Mouse (Mus musculus): Measurements from ENCODE around the gene Gm17545.
"Not testable (repeated sequence)": the region's sequence is repeated elsewhere in the genome, so short reads cannot be mapped to it uniquely, and the experiment has no call there.

Gm17545 gene

DNA sequence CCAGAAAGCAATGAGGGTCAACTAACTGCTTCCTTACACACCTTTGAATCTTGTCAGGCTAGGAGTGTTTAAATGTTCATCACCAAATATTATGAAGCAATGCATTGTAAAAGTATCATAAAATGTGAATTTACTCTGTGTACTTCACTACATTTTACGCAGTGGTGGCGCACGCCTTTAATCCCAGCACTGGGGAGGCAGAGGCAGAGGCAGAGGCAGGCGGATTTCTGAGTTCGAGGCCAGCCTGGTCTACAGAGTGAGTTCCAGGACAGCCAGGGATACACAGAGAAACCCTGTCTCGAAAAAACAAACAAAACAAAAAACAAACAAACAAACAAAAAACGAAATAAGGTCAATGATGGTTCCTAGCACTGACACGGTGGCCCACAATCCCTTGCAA, at the start of gene Gm17545:
Gm17545 (plus strand) TSS at position 301 of the 400 bp plus-strand sequence.
- DNase-seq (ENCODE audit: low read depth, low spot score) = not testable (repeated sequence)

DNA sequence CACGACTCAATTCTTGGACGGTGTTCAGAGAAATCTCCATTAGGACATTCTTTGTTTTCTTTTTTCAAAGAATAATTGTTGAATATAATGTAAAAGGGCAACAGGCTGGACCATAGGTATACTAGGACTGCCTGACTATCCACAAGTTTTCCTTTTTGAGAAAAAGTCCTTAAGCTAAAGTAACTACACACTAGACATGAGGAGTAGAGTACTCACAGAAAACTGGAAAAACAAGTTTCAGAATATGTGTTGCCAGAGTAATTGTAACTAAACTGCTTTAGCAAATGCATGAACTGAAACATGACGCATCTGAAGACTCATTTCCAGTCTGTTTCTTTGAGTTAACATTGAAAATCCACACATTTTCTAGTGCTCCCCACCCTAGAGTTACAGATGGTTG, 48.7 kb upstream of the Gm17545 start:
- no peak for DNase-seq (ENCODE audit: low read depth, low spot score)

GRCm38 (mm10) chr9:22407633-22408032, 46.5 kb upstream of the Gm17545 start:
- not testable (repeated sequence) for DNase-seq (ENCODE audit: low read depth, low spot score)

DNA sequence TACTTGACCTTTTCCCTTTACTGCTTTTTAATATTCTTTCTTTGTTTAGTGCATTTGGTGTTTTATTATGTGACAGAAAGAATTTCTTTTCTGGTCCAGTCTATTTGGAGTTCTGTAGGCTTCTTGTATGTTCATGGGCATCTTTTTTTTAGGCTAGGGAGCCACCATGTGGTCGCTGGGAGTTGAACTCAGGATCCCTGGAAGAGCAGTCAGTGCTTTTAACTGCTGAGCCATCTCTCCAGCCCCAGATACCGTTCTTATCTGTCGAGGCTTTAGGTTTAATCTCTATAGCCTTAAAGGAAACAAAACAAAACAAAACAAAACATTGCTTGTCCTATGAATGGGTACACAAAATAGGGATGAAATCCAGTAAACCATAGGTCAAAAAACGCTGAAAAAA, 45.7 kb upstream of the Gm17545 start:
- DNase-seq (ENCODE audit: low read depth, low spot score) = not testable (repeated sequence)

- DNase-seq (ENCODE audit: low read depth, low spot score) = no peak
Observed at GRCm38 (mm10) chr9:22409501-22409900, 44.6 kb upstream of the Gm17545 start.

DNA sequence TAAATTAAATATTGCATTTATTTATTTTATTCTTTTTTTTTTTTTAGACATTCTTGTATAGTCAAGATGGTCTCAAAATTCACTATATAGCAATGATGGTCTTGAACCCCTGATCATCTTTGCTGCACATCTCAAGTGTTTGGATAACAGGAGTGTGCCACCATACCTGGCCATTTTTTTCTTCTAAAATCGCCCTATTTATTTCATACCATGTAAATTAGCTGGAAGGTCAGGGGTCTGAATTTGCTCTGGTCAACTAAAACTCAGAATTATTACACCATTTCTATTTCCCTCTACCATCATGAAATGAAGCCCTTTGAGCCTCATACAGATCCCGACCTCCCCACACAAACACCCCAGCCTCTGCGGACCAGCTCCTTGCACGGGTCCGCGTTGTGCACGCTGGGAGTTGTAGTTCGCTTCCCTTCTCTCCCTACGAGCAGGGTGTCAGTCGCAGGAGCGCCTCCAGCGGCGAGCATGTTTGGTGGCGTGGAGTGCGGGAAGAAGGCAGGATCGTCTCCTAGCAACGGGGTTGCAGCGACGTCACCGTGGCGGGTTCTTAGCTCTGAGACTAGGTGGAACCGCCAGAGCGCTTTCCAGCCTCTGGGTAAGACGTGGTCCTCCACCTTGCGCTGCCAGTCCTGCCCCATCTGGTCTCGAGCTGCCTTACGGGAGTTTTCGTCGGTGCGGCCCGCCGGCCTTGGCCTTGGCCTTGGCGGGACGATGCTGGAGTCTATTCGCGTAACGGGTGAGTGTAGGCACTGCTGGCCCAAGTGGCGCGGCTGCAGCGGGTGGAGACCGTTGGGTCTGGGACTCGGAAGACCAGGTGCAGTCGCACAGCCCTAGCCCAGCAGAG, 42.9 kb upstream of the Gm17545 start, which contains the start of gene 9530077C05Rik:
9530077C05Rik (plus strand) TSS at position 512 of the 856 bp plus-strand sequence.
- DNase-seq (ENCODE audit: low read depth, low spot score) = peak; percentile 97

GRCm38 (mm10) chr9:22416187-22416586, 37.9 kb upstream of the Gm17545 start:
- DNase-seq (ENCODE audit: low read depth, low spot score) = no peak

- no peak for DNase-seq (ENCODE audit: low read depth, low spot score)
Observed at GRCm38 (mm10) chr9:22417547-22417946, 36.5 kb upstream of the Gm17545 start.

DNA sequence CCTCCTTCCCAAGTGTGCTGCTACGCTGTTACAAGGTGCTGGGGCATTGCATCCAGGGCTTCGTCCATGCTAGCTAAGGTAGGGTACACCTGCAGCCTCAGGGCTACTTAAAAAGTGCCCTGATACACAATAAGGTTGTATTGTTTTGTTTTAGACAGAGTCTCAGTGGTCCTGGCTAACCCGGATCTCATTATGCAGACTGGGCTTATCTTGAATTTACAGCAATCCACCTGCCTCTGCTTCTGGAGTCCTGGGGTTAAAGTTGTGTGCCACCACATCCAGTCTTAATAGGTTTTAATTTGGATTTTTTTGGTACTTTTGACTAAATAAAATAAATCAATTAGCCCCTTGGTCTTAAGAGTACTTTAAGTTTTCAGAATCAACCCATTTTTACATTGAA, 34.2 kb upstream of the Gm17545 start:
- no peak for DNase-seq (ENCODE audit: low read depth, low spot score)

GRCm38 (mm10) chr9:22420491-22420890, 33.6 kb upstream of the Gm17545 start:
- DNase-seq (ENCODE audit: low read depth, low spot score) = no peak

DNA sequence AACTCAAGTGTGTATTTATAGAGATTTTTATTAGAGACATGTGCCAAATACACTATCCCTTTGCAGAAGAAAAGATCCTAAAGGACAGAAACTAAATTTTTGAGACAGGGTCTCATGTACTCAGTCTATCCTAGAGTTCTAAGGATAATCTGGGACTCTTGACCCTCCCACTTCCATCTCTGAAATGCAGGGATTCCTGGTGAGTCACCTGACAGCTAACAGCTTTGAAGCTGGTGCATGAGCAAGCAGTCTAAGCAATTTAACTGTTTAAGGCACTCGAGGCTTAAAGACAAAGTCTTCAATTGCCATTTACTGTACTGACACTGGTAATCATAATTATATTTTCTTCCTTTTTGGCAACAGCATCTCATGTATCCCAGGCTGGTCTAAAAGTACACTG, 31.5 kb upstream of the Gm17545 start:
- no peak for DNase-seq (ENCODE audit: low read depth, low spot score)

GRCm38 (mm10) chr9:22423507-22423906, 30.6 kb upstream of the Gm17545 start:
- DNase-seq (ENCODE audit: low read depth, low spot score) = no peak

- DNase-seq (ENCODE audit: low read depth, low spot score) = no peak
Observed at GRCm38 (mm10) chr9:22424196-22424595, 29.9 kb upstream of the Gm17545 start.

GRCm38 (mm10) chr9:22424719-22425118, 29.4 kb upstream of the Gm17545 start:
- no peak for DNase-seq (ENCODE audit: low read depth, low spot score)

GRCm38 (mm10) chr9:22428028-22428665, 25.9 kb upstream of the Gm17545 start:
- DNase-seq (ENCODE audit: low read depth, low spot score) = no peak

- DNase-seq (ENCODE audit: low read depth, low spot score) = no peak
Observed at GRCm38 (mm10) chr9:22428666-22429410, 25.3 kb upstream of the Gm17545 start.

- no peak for DNase-seq (ENCODE audit: low read depth, low spot score)
Observed at GRCm38 (mm10) chr9:22429533-22430241, 24.4 kb upstream of the Gm17545 start.

- DNase-seq (ENCODE audit: low read depth, low spot score) = no peak
Observed at GRCm38 (mm10) chr9:22430315-22430840, 23.7 kb upstream of the Gm17545 start.

DNA sequence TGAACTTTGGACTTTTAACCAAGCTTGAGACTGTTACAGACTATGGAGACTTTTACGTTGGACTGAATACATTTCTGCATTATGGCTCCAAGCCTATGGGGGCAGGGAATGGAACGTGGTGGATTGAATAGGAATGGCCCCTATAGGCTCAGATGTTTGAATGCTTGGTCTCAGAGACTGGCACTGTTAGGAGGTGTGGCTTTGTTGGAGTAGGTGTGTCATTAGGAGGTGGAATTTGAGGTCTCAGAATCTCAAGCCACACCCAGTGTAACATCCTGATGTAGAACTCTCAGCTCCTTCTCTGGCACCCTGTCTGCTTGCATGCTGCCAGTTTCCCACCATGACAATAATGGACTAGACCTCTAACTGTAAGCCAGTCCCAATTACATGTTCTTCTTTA, 20.9 kb upstream of the Gm17545 start:
- DNase-seq (ENCODE audit: low read depth, low spot score) = no peak

DNA sequence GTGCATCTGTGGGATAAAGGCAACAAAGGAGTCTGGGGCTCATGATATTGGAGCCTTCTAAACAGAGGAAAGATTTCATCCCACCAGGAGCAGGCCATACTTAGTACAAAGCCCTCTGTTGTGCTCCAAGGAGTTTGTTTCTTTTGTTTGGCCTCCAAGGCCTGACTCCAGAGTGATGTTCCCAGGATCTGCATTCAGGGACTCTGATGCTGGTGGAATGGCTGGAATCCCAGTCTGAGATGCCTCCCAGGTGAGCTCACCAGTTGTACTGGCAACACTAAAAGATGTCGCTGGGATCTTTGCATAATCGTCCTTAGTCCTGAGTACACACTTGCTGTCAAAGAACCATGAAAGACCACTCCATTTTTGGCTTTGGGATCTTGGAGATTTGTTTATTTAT, 20.0 kb upstream of the Gm17545 start:
- no peak for DNase-seq (ENCODE audit: low read depth, low spot score)

GRCm38 (mm10) chr9:22438826-22439225, 15.3 kb upstream of the Gm17545 start:
- no peak for DNase-seq (ENCODE audit: low read depth, low spot score)

All from forelimb bud, embryonic 11.5 days (tissue).